Mouse (Mus musculus) bone marrow, adult 2 months (tissue): Measurements from ENCODE around the gene Sh3bp1.

Source experiments
- CTCF ChIP-seq: fragments of 200-500 bp; IDR thresholded peaks from 2 replicates; pipeline ENCODE4 v1.5.1; 2011; ENCODE audit warnings: low read length, control low read depth; ENCODE audit not compliant: control insufficient read depth, insufficient read depth
- POLR2A ChIP-seq: fragments of 200-500 bp; IDR thresholded peaks from 2 replicates; pipeline ENCODE4 v1.6.1; 2011; ENCODE audit warnings: low read depth, mild to moderate bottlenecking, control low read depth, low read length, borderline replicate concordance; ENCODE audit not compliant: control insufficient read depth

DNA sequence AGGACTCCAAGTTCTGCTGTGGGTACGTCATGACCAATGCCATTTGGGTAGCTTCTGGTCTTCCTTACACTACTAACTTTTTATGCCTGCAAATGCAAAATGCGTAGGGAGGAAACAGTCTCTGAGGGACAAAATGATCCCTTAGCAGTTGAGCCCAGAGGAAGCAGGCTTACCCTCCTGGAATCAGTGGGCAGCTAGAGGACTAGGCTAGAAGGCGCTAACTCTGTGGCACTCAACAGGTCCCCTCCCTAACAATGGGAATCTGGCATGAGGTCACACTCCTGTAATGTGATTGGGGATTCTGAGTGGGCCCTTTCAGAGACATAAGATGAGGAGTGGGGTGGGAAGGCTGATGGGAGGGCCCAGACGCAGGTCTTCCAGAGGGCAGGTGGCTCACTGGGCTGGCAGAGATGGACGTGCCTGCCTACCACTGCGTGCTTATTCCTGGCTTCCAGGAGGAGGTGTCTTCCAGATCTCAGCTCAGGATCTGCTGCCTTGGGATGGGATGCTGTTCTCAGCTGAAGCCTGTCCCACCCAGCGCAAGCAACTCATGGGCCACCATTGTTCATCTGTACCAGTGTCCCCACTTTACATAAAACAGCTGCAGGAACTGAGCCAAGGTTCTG lies 31.3 kb downstream of the Sh3bp1 start:
- TF ChIP-seq CTCF (no peak), POLR2A (no peak)
